ENCODE assay signal across 8 mouse cellular contexts in the genomic region with DNA sequence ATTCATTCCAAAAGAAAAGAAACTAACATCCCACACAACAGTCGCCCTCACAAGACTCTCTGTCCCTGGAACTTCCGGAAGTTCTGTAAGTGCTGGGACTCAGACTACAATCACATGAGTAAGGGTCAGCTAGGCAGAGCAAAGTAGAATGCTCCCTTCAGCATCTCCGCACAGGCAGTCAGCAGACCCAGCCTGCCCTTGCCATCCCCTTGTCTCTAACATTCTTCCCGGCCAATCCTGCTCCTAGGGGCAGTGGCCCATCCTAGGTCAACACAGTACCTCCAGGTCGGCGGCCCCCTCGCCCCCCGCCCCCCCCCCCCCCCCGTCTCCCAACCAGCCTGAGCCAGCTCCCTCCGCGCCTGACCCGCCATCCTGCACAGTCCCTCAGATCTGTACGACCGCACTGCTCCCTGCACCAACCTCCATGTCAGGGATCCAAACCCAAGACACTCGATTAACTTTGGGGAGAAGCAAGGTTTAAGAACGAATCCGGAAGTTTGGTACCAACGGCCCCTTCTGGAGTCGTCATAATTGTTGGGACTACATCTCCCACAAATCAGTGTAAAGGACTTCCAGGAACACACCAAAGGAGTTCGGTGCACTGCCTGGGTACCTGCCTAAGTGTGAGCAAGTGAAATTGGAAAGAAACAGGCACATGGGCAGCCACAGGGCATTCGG. TPM values are rescaled to one million over a fixed set of nuclear protein-coding genes. Genes with fewer than 3 reads are reported as not detected.
DNase-seq lines count a peak whose midpoint lies in the region; ATAC-seq and TF ChIP-seq lines count a peak whose summit lies in the region.

A gene (minus strand): TSS at position 533 of the 678 bp plus-strand sequence.

- ATAC-seq in heart, embryonic 11.5 days (replicated peaks; ENCODE audit: insufficient number of reproducible peaks, low FRiP score, low TSS enrichment), result peak; percentile 75
- peak; percentile 86 for ATAC-seq in kidney, embryonic 14.5 days (ENCODE audit: low FRiP score, low TSS enrichment)
- ATAC-seq in midbrain, postnatal 0 days (ENCODE audit: low FRiP score), result peak; percentile 90

- no peak for TF ChIP-seq CTCF in embryonic fibroblast, embryonic 13.5 days (IDR thresholded peaks at IDR 0.05; ENCODE audit: borderline replicate concordance, insufficient read depth, low read length)
- TF ChIP-seq CTCF in midbrain, postnatal 0 days (IDR thresholded peaks at IDR 0.05), result no peak

- H3K9ac ChIP-seq in heart, embryonic 11.5 days (ENCODE audit: low read depth, low read length), result peak within 1 kb of the TSS; percentile 72
- H3K9ac ChIP-seq in kidney, embryonic 14.5 days (ENCODE audit: low read depth, low read length), result peak within 1 kb of the TSS; percentile 71
- peak within 1 kb of the TSS; percentile 64 for H3K9ac ChIP-seq in midbrain, postnatal 0 days (replicated peaks; ENCODE audit: low read length, poor library complexity, severe bottlenecking)

- H3K27ac ChIP-seq in embryonic fibroblast, embryonic 13.5 days (ENCODE audit: insufficient read depth, low read length), result peak within 1 kb of the TSS; percentile 42
- no peak within 1 kb of the TSS for H3K27ac ChIP-seq in heart, embryonic 11.5 days (ENCODE audit: low read depth, low read length)
- peak within 1 kb of the TSS; percentile 18; the same call in 1 of the 2 replicates for H3K27ac ChIP-seq in kidney, embryonic 14.5 days (ENCODE audit: low read depth, low read length)
- peak within 1 kb of the TSS; percentile 55 for H3K27ac ChIP-seq in midbrain, postnatal 0 days (ENCODE audit: low read depth, low read length)

- DNase-seq in A20 (ENCODE audit: low read depth, low spot score), result peak; percentile 79
- peak; percentile 33 to 54 for DNase-seq in adrenal gland, postnatal 36 days
- DNase-seq in liver, result peak; percentile 8
- DNase-seq in midbrain, postnatal 0 days (ENCODE audit: low spot score), result peak; percentile 81
- peak; percentile 61 for DNase-seq in splenic B cell, adult 2 months (ENCODE audit: low read depth, low spot score)

- TF ChIP-seq POLR2A in embryonic fibroblast, embryonic 13.5 days (IDR thresholded peaks at IDR 0.05; ENCODE audit: low read depth, low read length), result peak; percentile 51

- peak within 1 kb of the TSS; percentile 68 for H3K4me2 ChIP-seq in heart, embryonic 11.5 days
- peak within 1 kb of the TSS; percentile 53 for H3K4me2 ChIP-seq in kidney, embryonic 14.5 days (replicated peaks; ENCODE audit: low read depth, low read length)
- H3K4me2 ChIP-seq in midbrain, postnatal 0 days (ENCODE audit: low read depth, low read length, poor library complexity, severe bottlenecking), result peak within 1 kb of the TSS; percentile 64

- no peaks in the 10 kb centered on the region for H3K4me1 ChIP-seq in embryonic fibroblast, embryonic 13.5 days (ENCODE audit: control insufficient read depth, insufficient read depth, low read length)
- H3K4me1 ChIP-seq in heart, embryonic 11.5 days (ENCODE audit: control insufficient read depth, insufficient read depth, low read length), result no peaks in the 10 kb centered on the region
- no peaks in the 10 kb centered on the region for H3K4me1 ChIP-seq in kidney, embryonic 14.5 days (ENCODE audit: control insufficient read depth, insufficient read depth, low read length)
- H3K4me1 ChIP-seq in midbrain, postnatal 0 days (ENCODE audit: insufficient read depth, low read length), result no peaks in the 10 kb centered on the region; the same call in 1 of the 2 replicates

- no peaks in the 10 kb centered on the region for H3K27me3 ChIP-seq in heart, embryonic 11.5 days (ENCODE audit: control insufficient read depth, insufficient read depth, low read length)
- no peaks in the 10 kb centered on the region for H3K27me3 ChIP-seq in kidney, embryonic 14.5 days (ENCODE audit: control insufficient read depth, insufficient read depth, low read length)
- no peaks in the 10 kb centered on the region for H3K27me3 ChIP-seq in midbrain, postnatal 0 days (ENCODE audit: insufficient read depth, low read length)
- H3K27me3 ChIP-seq in splenic B cell, adult 2 months (ENCODE audit: control insufficient read depth, insufficient read depth, low read length, poor library complexity, severe bottlenecking), result no peaks in the 10 kb centered on the region

- H3K9me3 ChIP-seq in heart, embryonic 11.5 days (replicated peaks; ENCODE audit: control insufficient read depth, low read length), result peaks cover 2% of the 10 kb centered on the region; the same call in 1 of the 2 replicates
- no peaks in the 10 kb centered on the region for H3K9me3 ChIP-seq in kidney, embryonic 14.5 days (ENCODE audit: control insufficient read depth, low read length)
- H3K9me3 ChIP-seq in midbrain, postnatal 0 days (ENCODE audit: low read length), result no peaks in the 10 kb centered on the region

- no peaks in the 10 kb centered on the region for H3K36me3 ChIP-seq in heart, embryonic 11.5 days (ENCODE audit: control insufficient read depth, insufficient read depth, low read length)
- H3K36me3 ChIP-seq in kidney, embryonic 14.5 days (ENCODE audit: control insufficient read depth, insufficient read depth, low read length), result no peaks in the 10 kb centered on the region
- no peaks in the 10 kb centered on the region for H3K36me3 ChIP-seq in midbrain, postnatal 0 days (ENCODE audit: insufficient read depth, low read length)
- no peaks in the 10 kb centered on the region for H3K36me3 ChIP-seq in splenic B cell, adult 2 months (ENCODE audit: control insufficient read depth, insufficient read depth, low read length, poor library complexity, severe bottlenecking)

- 10% methylated on average over 19 of the region's 21 CpGs for WGBS in heart, embryonic 11.5 days (ENCODE audit: insufficient replicate concordance)
- 2% methylated on average over 16 of the region's 21 CpGs for WGBS in kidney, embryonic 14.5 days
- WGBS in midbrain, postnatal 0 days, result 2% methylated on average over 18 of the region's 21 CpGs

- peak within 1 kb of the TSS; percentile 61 for H3K4me3 ChIP-seq in embryonic fibroblast, embryonic 13.5 days (ENCODE audit: insufficient read depth, low read length)
- H3K4me3 ChIP-seq in heart, embryonic 11.5 days (ENCODE audit: low read depth, low read length), result peak within 1 kb of the TSS; percentile 61
- peak within 1 kb of the TSS; percentile 54 for H3K4me3 ChIP-seq in kidney, embryonic 14.5 days (ENCODE audit: low read length)
- peak within 1 kb of the TSS; percentile 58 for H3K4me3 ChIP-seq in midbrain, postnatal 0 days (ENCODE audit: low read depth, low read length)

RNA-seq across cellular contexts. Expression of the gene that starts here (rescaled TPM):
- 10 to 100 TPM in 1 of 2 experiments, 1 to 10 TPM in 1; 8.2 to 12.0 TPM for total RNA-seq in adrenal gland, postnatal 36 days (2021)
- 9.6 and 15.8 TPM in 2 replicates for polyA plus RNA-seq in embryonic fibroblast, embryonic 13.5 days (2011; ENCODE audit: insufficient read length, low read depth, missing spikeins)
- polyA plus RNA-seq in heart, embryonic 11.5 days (2014; fragmentation: Nextera tagmentation; extraction: Ambion mirVana), result 2.4 and 2.9 TPM in 2 replicates
- polyA plus RNA-seq in kidney, embryonic 14.5 days (2014; fragmentation: Nextera tagmentation; extraction: Ambion mirVana), result 4.3 and 5.6 TPM in 2 replicates
- total RNA-seq in midbrain, postnatal 0 days (2014; rRNA removed), result 9.5 and 14.5 TPM in 2 replicates
- polyA plus RNA-seq in midbrain, postnatal 0 days (2015; fragmentation: Nextera tagmentation; extraction: Ambion mirVana), result 4.4 TPM in 2 replicates

Comparison
In these comparisons a context has a peak if more than half of its experiments do, and no peak if none do; other contexts are left out.
1. DNase-seq: peak in every context shown above with its lines; median percentile 81 in midbrain, postnatal 0 days; 79 in A20; 61 in splenic B cell, adult 2 months; 44 in adrenal gland, postnatal 36 days; 8 in liver.